Mouse (Mus musculus): ENCODE data around the gene Mpzl1. TPM values are rescaled to one million over a fixed set of nuclear protein-coding genes. Genes with fewer than 3 reads are reported as not detected.

Mpzl1 gene
- total RNA-seq, 2 experiments from 2014 or later, result 24.0 to 24.8 TPM

GRCm38 (mm10) chr1:165633345-165633744, 993 bp downstream of the Mpzl1 start:
- Histone ChIP-seq H3K27ac (peak overlapping the region; percentile 82), H3K4me3 (peak overlapping the region; percentile 72)
- no peak for DNase-seq (ENCODE audit: extremely low spot score in 1 of 2, low spot score in 2 of 2)
- no peak for TF ChIP-seq CTCF (IDR thresholded peaks at IDR 0.05)
- intact Hi-C loops (cut with DNase I), result no loop called here

GRCm38 (mm10) chr1:165631136-165631535, 3.2 kb downstream of the Mpzl1 start:
- DNase-seq (ENCODE audit: extremely low spot score in 1 of 2, low spot score in 2 of 2), result no peak
- Histone ChIP-seq H3K27ac (no peak overlapping the region), H3K4me3 (no peak overlapping the region)
- intact Hi-C loops (cut with DNase I), result no loop called here
- no peak for TF ChIP-seq CTCF (IDR thresholded peaks at IDR 0.05)

- no peak for DNase-seq (ENCODE audit: extremely low spot score in 1 of 2, low spot score in 2 of 2)
- intact Hi-C loops (cut with DNase I), result no loop called here
- Histone ChIP-seq H3K4me3 (no peak overlapping the region), H3K27ac (no peak overlapping the region)
- no peak for TF ChIP-seq CTCF (IDR thresholded peaks at IDR 0.05)
Observed at GRCm38 (mm10) chr1:165629975-165630374, 4.4 kb downstream of the Mpzl1 start.

GRCm38 (mm10) chr1:165628603-165629002, 5.7 kb downstream of the Mpzl1 start:
- no peak for DNase-seq (ENCODE audit: extremely low spot score in 1 of 2, low spot score in 2 of 2)
- intact Hi-C loops (cut with DNase I), result no loop called here
- Histone ChIP-seq H3K27ac (no peak overlapping the region), H3K4me3 (no peak overlapping the region)
- no peak for TF ChIP-seq CTCF (IDR thresholded peaks at IDR 0.05)

- intact Hi-C loops (cut with DNase I), result no loop called here
- TF ChIP-seq CTCF (IDR thresholded peaks at IDR 0.05), result no peak
- DNase-seq (ENCODE audit: extremely low spot score in 1 of 2, low spot score in 2 of 2), result no peak
- H3K4me3 ChIP-seq, result no peak overlapping the region
- no peak overlapping the region for H3K27ac ChIP-seq
Observed at GRCm38 (mm10) chr1:165625896-165626295, 8.4 kb downstream of the Mpzl1 start.

GRCm38 (mm10) chr1:165625058-165625457, 9.3 kb downstream of the Mpzl1 start:
- no peak for TF ChIP-seq CTCF (IDR thresholded peaks at IDR 0.05)
- DNase-seq (ENCODE audit: extremely low spot score in 1 of 2, low spot score in 2 of 2), result no peak
- Histone ChIP-seq H3K4me3 (no peak overlapping the region), H3K27ac (no peak overlapping the region)
- intact Hi-C loops (cut with DNase I), result no loop called here

GRCm38 (mm10) chr1:165618201-165618624, 16.1 kb downstream of the Mpzl1 start:
- no peak for TF ChIP-seq CTCF (IDR thresholded peaks at IDR 0.05)
- DNase-seq (ENCODE audit: extremely low spot score in 1 of 2, low spot score in 2 of 2), result peak in 1 of 2 experiments; percentile 30
- intact Hi-C loops (cut with DNase I), result no loop called here
- no peak overlapping the region for H3K4me3 ChIP-seq
- H3K27ac ChIP-seq, result peak overlapping the region; percentile 57

- intact Hi-C loops (cut with DNase I), result no loop called here
- DNase-seq (ENCODE audit: extremely low spot score in 1 of 2, low spot score in 2 of 2), result no peak
- TF ChIP-seq CTCF (IDR thresholded peaks at IDR 0.05), result no peak
- peak overlapping the region; percentile 40; the same call in 1 of the 2 replicates for H3K27ac ChIP-seq
- H3K4me3 ChIP-seq, result no peak overlapping the region
Observed at GRCm38 (mm10) chr1:165617166-165617891, 17.0 kb downstream of the Mpzl1 start.

GRCm38 (mm10) chr1:165616652-165617051, 17.7 kb downstream of the Mpzl1 start:
- intact Hi-C loops (cut with DNase I), result no loop called here
- Histone ChIP-seq H3K27ac (peak overlapping the region; percentile 40; the same call in 1 of the 2 replicates), H3K4me3 (no peak overlapping the region)
- no peak for TF ChIP-seq CTCF (IDR thresholded peaks at IDR 0.05)
- no peak for DNase-seq (ENCODE audit: extremely low spot score in 1 of 2, low spot score in 2 of 2)

- DNase-seq (ENCODE audit: extremely low spot score in 1 of 2, low spot score in 2 of 2), result no peak
- no peak for TF ChIP-seq CTCF (IDR thresholded peaks at IDR 0.05)
- intact Hi-C loops (cut with DNase I), result no loop called here
- no peak overlapping the region for H3K4me3 ChIP-seq
- no peak overlapping the region for H3K27ac ChIP-seq
Observed at GRCm38 (mm10) chr1:165614793-165615192, 19.5 kb downstream of the Mpzl1 start.

GRCm38 (mm10) chr1:165613926-165614325, 20.4 kb downstream of the Mpzl1 start:
- Histone ChIP-seq H3K4me3 (no peak overlapping the region), H3K27ac (no peak overlapping the region)
- no peak for TF ChIP-seq CTCF (IDR thresholded peaks at IDR 0.05)
- intact Hi-C loops (cut with DNase I), result no loop called here
- no peak for DNase-seq (ENCODE audit: extremely low spot score in 1 of 2, low spot score in 2 of 2)

- Histone ChIP-seq H3K4me3 (no peak overlapping the region), H3K27ac (0 out of 2 replicates have a peak overlapping the region, but pooled peaks have one; percentile 15)
- no peak for TF ChIP-seq CTCF (IDR thresholded peaks at IDR 0.05)
- intact Hi-C loops (cut with DNase I), result no loop called here
- DNase-seq (ENCODE audit: extremely low spot score in 1 of 2, low spot score in 2 of 2), result no peak
Observed at GRCm38 (mm10) chr1:165612714-165613113, 21.6 kb downstream of the Mpzl1 start.
